Mouse (Mus musculus): ENCODE measurements around the gene C1qtnf4.

The C1qtnf4 gene

DNA sequence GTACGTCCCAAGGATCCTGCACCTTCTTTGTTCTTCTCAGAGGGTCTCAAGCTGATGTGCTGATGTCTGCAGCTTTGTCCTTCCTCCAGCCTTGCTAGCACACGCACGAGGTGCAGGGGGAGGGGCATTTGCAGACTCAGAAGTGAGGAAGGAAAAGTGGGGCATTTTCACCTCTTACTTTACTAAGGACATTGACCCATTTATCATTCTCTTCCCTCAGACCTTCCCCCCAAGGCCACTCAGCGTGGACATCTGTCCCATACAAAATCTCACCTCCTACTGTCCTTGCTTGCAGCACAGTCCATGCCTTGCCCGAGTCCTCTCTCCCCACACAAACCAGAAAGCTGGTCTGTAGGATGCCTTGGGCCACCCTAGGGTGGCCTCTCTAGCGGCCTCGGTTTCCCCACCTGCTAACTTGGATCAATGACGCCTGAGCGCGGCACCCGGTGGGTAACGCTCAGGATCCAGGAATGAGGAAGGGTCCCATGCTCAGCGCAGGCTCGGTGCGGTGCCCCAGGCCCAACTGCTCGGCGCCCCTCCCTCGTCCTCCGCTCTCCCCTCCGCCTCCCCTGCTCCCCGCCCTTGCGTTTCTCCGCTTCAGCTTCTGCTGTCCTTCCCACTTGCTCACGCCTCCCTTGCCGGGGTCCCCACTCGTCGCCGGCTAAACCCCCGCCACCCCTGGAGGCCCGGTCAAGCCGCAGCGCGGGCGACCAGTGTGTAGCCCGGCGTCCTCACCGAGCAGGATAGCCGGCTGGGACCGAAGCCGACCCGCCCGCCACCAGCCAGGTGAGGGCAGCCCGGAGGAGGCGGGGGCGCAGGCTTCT is at the start of gene C1qtnf4:
C1qtnf4 (plus strand) TSS at position 643 of the 824 bp plus-strand sequence.
- peak; percentile 47 for DNase-seq

DNA sequence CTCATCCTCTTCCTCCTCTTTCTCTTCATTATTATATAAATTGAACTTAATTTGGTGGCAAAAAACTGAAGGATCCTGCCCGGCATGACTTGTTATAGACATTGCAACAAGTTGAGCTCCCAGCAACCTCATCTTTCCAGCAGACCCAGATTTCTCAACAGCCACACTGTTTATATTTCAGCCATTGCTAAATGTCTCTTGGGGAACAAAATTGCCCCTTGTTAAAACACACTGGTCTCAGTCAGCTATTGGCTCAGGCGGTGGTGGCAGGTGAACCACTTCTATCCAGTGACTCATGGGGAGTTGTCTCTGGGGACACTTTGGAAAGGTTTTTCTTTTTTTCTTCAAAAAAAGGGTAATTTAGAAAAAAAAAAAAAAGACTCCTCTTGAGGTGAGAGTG is 47.0 kb upstream of the C1qtnf4 start:
- DNase-seq, result no peak

GRCm38 (mm10) chr2:90843666-90844065 is 42.0 kb upstream of the C1qtnf4 start:
- no peak for DNase-seq

GRCm38 (mm10) chr2:90844262-90844661 is 41.4 kb upstream of the C1qtnf4 start:
- no peak for DNase-seq

DNA sequence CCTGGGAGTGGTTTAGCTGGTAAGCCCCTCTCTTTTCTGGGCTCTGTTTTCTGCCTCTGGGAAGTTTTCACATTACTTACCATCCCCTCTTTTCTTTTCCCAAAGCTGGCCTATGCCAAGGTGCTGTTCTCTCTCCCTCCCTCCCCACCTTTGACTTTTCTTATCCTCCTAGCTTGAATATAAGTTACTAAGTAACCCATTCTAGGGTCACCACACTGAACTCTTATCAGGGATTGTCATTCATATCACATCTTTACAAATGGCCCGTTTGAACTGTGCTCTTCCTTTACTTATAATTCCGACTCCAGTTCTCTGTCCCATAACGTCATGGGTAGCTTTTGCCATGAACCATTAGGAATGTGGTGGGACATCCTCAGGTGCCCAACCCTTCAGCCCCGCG is 40.4 kb upstream of the C1qtnf4 start:
- DNase-seq, result no peak

GRCm38 (mm10) chr2:90846171-90846570 is 39.5 kb upstream of the C1qtnf4 start:
- DNase-seq, result peak; percentile 18

DNA sequence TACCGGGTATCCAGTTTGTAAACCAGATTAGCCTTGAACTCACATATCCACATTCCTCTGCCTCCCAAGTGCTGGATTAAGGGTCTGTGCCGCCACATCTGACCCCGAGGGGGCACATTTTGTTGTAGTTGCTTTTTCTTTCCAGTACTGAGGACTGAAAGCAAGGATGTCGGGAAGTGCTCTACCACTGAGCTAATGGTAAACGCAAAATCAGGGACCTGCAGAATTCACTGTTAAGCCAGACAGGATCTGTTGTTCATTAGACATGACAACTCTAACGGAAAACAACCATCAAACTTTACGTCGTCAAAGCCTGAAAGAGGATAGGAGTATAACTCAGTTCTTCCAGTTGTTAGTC is 39.1 kb upstream of the C1qtnf4 start:
- no peak for DNase-seq

DNA sequence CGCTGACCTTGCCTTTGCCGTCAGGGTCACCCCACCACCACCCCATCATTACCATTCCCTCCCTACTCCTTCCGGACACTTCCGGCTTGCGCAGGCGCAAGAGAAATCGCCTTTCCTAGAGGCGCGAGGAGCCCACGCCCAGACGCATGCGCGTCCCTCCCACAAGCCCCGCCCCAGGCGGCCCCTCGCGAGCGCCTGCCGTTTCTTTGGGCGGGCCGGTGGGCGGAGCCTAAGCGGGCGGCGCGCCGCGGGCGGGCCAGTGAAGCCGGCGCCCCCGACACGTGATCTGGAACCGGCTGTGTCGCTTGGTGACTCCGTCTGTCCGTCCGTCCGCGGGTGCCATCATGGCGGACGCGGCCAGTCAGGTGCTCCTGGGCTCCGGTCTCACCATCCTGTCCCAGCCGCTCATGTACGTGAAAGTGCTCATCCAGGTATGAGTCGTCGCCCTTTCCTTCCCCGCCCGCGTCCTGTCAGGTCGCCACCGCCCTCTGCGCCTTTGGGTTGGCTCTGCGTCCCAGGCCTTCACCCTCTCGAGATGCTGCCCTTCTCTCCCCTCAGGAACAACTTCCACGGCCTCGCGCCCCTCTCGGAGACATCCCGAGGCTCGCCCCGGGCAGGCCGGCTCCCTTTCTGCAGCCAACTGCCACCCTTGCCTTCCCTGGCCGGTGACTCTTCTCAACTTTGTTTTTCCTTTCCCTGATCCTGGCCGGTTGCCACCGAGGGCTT is 38.5 kb upstream of the C1qtnf4 start, which contains the start of gene Mtch2:
Mtch2 (plus strand) TSS at position 201 of the 726 bp plus-strand sequence.
- DNase-seq, result peak; percentile 99

- DNase-seq, result no peak
Measured at GRCm38 (mm10) chr2:90847681-90848050, 38.0 kb upstream of the C1qtnf4 start.

- DNase-seq, result no peak
Measured at GRCm38 (mm10) chr2:90848331-90848730, 37.3 kb upstream of the C1qtnf4 start.

DNA sequence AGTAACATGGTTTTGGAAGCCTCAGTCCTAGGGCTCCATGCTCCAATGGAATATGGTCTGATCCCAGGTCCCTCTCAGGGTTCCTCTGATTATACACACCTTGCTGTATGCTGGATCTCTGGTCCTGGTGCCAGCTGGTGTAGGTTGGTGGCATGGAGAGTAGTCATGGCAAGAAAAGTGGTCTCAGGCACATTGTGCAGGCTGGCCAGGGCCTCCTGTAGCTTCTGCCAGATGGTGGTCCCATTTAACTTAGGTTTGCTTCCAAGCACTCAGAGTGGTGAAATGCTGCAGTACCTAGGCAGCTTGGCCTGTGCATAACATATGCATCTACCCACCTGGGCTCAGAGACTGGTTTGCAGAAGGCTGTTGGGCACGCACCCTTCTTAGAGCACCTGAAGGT is 35.3 kb upstream of the C1qtnf4 start:
- no peak for DNase-seq

DNA sequence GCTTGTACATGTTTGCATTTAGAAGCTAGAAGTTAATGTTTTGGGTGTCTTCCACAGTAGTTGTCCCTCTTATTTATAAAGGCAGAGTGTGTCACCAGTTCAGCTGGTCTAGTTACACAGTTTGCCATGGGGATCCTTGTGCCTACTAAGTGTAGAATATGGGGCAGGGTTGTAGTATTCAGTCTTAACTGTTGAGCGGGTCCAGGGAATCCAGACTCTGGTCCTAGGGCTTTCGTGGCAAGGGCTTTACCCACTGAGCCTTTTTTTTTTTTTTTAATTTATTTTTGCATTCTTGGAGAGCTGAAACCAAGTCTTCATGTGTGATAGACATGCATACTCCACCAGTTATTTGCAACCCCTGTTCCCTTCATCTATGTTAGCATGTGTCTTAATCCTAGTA is 24.2 kb upstream of the C1qtnf4 start:
- DNase-seq, result no peak

DNA sequence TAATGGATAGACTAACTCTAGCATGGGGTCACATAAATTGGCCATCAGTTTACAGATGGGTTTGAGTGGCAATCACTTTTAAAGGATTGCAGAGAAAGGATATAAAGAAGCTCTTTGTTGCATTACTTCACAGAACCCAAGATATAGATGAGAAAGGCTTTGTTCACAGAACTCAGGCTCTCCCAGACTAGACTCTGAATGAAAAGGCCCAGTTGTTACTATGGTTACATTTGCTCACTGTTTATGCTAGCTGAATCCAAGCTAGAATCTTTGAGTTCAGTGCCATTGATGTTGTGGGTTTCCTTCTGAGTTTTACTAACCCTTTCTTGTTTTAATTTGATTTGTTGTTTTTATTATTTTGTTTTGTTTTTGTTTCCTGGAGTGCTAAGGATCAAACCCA is 21.5 kb upstream of the C1qtnf4 start:
- no peak for DNase-seq

DNA sequence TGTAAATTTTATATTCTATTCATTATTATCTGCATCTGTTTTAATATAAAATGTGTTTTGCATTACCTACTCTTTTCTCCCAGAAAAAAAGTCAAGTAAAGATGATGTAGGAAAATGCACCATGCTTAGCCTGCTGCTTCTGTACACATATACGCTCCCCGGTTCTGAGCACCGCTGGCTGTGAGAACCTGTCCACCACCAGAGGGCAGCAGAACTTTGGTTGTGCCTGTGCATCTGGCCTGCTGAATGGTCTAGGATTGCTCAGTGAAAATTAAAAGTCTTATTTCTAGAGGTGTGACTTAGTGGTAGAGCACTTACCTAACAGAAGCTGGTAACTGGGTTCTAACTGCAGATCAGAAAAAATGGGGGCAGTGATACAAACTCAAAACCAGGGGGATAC is 19.1 kb upstream of the C1qtnf4 start:
- DNase-seq, result peak; percentile 92

- no peak for DNase-seq
Measured at GRCm38 (mm10) chr2:90870136-90870601, 15.5 kb upstream of the C1qtnf4 start.

DNA sequence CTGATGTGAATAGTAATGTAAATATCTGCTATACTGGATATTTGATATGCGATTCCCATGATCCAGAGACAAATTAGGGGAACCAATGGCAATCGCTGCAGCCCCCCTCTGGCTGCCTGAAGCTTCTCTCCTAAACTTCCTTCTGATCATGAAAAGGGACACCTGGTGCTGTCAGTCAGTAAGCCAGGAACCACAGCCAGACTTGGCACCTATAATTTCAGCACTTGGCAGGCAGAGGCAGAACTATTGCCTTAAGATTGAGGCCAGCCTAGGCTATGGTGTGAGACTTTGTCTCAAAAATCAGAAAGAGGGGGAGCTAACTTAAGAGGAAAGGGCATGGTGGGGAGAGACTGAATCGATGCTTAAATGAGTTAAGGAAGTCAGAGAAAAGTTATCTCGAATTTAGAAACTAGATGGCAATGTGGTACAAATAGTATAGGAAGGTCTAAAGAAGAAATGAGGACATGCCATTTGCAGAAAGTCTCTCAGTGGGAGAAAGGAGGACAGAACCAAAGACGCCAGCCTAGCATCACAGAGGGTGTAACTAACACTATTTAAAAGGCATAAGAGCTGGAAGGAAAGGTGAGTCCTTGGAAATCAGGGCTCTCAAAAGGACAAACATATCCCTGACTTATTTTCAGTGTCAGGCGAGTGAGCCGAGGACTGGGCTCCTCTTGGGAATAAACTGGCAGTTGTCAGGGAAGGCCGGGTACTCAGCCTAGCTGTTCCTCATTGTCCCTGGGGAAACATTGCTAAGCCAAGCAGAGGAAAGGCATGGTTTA is 14.3 kb upstream of the C1qtnf4 start:
- no peak for DNase-seq

- DNase-seq, result no peak
Measured at GRCm38 (mm10) chr2:90874025-90874424, 11.6 kb upstream of the C1qtnf4 start.

DNA sequence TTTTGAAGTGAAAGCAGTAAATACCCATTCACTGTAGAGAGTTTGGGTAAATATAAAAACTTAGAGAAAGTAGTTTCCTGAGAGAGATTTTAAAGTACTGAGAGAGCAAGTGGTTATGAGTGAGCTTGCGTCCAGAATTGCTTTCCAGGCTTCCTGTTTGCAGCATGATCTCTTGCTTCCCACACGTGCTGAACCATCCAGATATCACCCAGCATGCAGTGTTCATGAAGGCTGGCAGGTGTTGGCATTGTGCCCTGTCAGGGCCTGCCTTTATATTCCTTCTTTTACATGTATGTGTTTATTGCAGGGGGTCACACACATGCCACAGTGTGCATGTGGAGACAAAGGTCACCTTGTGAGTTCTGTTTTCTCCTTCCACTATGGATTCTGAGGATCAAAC is 10.4 kb upstream of the C1qtnf4 start:
- no peak for DNase-seq

DNA sequence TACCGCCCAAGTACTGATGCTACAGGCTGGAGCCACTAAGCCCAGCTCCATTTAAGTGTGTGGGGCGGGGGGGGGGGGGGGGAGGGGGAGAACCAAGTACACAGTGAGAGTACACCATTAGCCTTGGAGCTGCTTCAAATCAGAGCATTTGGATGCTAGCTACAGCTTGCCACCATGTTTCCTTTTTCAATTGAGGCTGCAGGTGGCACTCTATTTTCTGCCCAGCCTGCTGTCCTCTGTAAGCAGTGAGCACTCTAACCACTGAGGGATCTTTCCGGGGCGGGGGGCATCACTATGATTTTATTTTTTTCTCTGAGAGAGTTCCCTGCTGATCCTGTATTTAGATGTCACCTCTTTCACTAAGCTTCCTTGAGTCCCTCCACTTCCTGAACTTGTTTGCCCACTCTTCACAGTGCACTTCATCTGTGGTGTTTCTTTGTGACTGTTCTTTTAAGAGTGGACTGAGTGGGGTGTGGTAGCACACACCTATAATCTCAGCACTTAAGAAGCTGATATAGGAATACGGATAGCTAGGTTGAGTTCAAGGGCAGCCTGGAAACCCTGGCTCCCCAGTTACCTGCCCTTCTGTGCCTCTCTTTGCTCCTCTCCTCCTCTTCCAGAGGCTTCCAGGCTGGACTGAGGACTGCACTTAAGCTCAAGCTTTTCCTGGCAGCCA is 7.9 kb upstream of the C1qtnf4 start:
- DNase-seq, result no peak

GRCm38 (mm10) chr2:90879419-90879818 is 6.2 kb upstream of the C1qtnf4 start:
- DNase-seq, result no peak

- no peak for DNase-seq
Measured at GRCm38 (mm10) chr2:90880144-90880785, 5.4 kb upstream of the C1qtnf4 start.

- DNase-seq, result no peak
Measured at GRCm38 (mm10) chr2:90881824-90882223, 3.8 kb upstream of the C1qtnf4 start.
